Mouse (Mus musculus): Measurements from ENCODE around the gene Vmn1r197.
A peak's percentile ranks its signal among the peaks of the same experiment; 100 is the strongest.
"Not testable (repeated sequence)": the region's sequence is repeated elsewhere in the genome, so short reads cannot be mapped to it uniquely, and the experiment has no call there.

Gene Vmn1r197

DNA sequence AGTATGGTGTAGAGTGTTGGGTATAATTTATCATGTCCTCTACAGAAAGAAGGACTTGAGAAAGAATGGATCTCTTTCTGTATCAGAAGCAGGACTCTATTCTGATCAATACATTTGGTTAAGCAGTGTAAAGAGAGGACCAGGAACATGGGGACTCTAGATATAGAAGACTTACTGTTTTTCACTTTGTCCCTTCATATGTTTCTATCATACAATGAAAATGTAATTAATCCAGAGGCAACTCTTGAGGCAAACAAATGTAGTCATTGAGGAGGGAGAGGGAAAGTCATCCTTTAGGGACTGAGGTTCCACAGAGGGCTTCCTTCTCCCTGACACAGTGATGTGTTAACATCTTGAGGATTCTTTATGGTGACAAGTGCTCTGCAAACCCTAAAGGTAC is at the start of gene Vmn1r197:
Gene Vmn1r197 (plus strand): TSS at position 301 of the 400 bp plus-strand sequence.
- no peak for DNase-seq

DNA sequence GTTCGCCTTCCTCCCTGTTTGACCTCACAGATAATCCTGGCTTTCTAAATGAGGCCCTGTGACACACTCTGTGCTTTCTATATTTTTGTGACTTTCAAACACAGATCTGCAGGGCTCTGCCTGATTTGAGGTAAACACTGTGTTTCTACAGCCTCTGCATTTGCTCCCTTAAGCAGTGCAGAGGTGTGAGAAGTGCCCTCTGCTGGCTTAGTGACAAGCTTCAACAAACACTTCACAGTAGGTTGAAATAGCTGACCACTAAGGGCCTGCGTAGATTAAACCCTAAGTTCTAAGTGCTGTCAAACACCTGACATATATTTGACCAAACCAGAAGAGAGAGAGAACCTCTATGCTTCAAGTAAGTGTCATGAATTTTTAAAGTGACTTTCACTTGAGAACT is 39.8 kb upstream of the Vmn1r197 start:
- DNase-seq: peak; percentile 21

DNA sequence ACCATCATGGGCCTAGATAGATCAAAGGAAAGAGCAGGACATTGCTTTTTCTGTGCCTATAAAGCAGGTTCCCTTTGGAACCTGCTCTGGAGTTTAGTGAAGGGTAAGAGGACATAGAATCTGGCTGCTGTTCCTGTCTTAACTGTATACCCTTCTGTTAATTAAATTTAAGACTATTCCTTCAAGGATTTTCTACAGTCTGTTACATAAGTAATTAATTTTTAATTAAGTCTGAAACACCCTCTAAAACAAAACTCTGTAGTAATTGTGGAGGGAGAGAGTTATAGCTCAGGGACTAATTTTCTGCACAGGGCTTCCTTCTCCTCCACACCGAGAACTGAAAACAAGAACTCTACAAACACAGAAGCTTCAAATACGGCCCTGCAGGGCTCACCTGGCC is 34.8 kb upstream of the Vmn1r197 start, which contains the start of gene Vmn1r196:
Gene Vmn1r196 (plus strand): TSS at position 301 of the 400 bp plus-strand sequence.
- no peak for DNase-seq

DNA sequence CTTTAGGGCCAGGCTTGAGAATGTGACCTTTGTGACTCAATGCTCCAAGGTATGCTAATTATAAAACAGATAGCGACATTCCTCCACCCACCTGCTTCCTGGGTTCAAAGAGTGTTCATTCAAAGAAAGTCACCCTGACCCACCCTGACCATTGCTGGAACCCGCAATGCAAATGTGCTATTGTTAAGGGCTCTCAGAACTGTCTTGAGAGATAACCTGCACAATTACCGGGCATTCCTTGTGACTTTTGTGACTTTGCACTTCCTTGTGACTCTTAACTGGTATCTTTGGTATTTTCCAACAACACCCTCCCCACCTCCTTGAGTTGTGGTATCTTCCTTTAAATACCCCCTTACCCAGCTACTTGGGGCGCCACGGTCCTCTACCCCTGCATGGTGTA is 16.3 kb upstream of the Vmn1r197 start:
- DNase-seq: not testable (repeated sequence)

DNA sequence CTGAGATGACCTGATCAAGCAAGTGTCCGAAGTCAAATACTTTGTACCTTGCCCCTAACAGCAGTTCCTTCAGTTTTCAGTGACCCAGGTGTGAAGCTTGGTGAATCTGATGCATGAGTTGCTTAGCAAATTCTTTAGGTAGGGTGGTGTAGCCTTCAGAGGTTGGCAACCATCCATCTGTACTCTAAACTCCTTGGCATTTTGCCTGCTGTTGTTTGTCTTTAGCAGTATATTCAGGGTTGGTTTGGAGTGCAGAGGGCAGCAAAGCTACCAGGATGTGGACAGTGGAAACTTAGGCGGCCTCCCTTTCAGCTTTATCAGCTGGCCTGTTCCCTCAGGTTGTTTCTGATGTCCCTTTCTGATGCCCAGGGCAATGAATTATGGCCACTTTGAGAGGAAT is 9.0 kb upstream of the Vmn1r197 start:
- DNase-seq: no peak

DNA sequence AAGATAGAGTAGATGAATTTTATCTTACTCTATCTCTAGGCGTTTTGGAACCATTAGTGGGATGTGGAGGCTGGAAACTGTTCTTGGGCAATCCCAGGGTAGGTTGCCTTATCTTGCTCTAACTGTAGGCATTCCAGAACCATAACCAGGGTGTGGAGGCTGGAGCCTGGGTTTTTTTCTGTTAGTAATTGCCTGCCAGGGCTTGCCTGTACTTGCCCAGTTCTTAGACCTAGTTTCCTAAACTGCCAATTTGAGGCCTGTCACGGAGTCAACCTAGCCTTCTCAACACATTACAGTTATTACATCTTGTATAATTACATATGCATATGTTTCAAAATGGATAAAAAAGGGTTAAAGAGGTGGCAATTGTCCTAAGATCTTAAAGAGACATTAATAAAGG is 7.0 kb upstream of the Vmn1r197 start:
- DNase-seq: no peak

DNA sequence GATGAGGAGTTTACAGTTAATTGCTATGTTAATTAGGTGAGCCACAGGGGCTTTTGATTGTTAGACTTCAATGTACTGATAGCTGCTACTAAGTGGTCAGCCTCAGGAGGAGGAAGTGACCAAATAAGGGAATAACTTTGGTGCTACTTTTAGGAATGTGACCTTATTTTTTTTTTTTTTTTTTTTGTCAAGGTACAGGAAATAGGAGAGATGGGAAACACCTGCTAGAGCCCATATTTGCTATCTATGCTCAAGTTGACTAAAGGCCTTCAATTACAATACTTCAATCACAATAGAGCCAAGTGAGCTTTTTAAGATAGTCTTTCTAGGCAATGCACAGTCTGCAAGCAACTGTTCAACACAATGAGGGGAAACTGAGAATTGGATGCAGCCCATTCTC is 4.3 kb upstream of the Vmn1r197 start:
- no peak for DNase-seq

DNA sequence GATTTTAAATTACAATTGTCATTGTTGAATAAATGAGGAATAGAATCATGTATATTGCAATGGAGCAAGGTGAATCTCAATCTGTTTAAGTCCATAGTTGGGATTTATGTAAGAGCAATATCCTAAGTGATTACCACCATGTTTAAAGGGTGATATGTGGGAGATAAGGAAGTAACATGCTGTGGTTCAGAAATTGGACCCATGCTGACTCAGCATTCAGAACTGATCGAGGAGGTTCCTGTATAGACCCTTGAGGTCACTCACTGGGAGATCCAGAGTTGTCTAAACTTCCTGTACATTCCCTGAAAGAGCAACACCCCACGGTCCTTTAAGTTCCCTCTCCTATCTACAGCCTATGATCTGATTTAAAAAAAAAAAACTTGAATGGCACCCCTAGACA is 8.9 kb downstream of the Vmn1r197 start:
- DNase-seq: no peak

DNA sequence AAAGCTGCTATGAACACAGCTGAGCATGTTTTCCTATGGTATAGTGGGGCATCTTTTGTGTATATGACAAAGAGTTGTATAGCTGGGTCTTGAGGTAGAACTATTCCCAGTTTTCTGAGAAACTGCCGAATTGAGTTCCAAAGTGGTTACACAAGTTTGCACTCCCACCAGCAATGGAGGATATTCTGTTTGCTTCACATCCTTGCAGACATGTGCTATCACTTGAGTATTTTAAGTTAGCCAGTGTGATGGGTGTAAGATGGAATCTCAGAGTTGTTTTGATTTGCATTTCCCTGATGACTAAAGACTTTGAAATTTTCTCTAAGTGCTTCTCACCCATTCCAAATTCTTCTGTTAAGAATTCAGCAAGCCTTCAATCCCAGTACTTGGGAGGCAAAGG is 11.2 kb downstream of the Vmn1r197 start:
- DNase-seq: no peak

DNA sequence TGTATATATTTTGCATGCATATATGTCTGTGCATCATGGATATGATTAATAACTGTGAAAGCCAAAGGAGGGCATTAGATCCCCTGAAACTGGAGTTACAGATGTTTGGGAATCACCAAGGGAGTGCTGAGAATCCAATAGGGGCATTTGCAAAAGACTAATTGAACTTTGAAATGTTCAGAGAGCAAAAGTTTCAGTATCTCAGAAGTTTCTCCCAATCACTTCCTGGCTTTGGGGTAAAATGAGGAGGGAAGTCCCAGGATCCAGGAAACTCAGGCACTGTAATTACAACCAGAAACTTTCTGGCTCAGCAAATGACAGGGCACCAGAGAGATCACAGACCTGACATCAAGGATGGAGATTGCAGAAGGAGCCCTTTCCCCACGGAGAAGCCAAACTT is 25.7 kb downstream of the Vmn1r197 start, which contains the start of gene Vmn1r198:
Gene Vmn1r198 (plus strand): TSS at position 301 of the 400 bp plus-strand sequence.
- no peak for DNase-seq

DNA sequence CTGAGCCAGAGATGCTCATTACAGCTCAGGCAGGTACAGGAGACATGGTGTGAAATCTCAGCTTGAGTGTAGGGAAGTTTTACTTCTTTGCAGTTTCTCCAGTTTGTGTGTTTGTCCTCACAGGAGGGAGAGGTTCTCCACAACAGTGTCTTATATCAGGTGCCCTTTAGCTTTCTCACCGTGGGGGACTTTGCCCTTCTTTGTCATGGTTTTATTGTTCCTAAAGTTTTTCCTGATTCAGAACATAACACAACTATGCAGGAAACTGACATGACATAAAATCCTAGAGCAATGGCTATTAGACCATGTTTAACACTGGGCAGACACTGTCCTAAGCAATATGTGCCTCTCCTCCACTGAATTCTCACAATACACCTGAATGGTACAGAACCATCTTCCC is 26.4 kb downstream of the Vmn1r197 start:
- no peak for DNase-seq

DNA sequence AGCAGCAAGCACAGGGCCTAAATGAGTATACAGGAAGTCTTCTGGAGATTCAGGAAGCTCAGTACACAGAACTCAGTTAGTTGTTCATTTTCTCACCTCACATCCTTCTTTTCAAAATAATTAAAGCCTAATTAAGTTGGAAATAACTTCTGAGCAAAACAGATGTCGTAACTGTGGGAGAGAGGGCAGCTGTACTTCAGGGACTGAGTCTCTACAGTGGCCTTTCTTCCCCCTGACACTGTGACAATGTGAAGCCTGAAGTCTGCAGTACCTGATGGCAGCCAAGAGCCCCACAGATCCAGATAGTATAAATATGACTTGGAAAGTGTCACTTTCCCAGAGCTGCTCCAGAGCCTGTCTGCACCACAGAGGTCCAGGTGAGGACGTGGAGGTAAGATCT is 55.1 kb downstream of the Vmn1r197 start, which contains the start of gene Vmn1r199:
Gene Vmn1r199 (plus strand): TSS at position 301 of the 400 bp plus-strand sequence.
- DNase-seq: no peak

DNA sequence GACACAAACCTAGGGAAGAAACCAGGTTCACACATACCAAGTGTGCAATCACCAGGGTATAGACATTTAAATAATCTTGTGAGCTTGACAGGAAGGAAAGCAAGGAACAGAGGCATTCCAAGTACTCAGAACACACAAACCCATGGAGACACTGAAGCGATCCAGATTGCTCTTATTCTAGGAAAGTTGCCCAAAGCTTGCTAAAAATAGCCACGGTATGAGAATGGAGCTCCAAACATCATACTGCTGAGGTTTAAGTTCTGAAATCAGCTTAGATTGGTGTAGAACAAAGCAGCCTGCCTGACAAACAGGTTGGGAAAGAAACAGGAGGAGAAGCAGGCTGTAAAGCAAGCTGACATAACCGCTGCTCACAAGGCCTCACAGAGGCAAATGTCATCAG is 56.7 kb downstream of the Vmn1r197 start:
- DNase-seq: peak; percentile 21
